In genomic region chr5:92348794-92349413, GRCm38 (mm10) we compare ENCODE assay signal across 7 mouse cellular contexts. TPM values are rescaled to one million over a fixed set of nuclear protein-coding genes. Genes with fewer than 3 reads are reported as not detected.
DNase-seq lines count a peak whose midpoint lies in the region; ATAC-seq and TF ChIP-seq lines count a peak whose summit lies in the region.

Gene Cxcl10 (minus strand): TSS chr5:92348889.

- no peaks in the 10 kb centered on the region for H3K27me3 ChIP-seq in embryonic facial prominence, embryonic 12.5 days
- 0 out of 2 replicates have a peak, but pooled peaks cover 5% of the 10 kb centered on the region for H3K27me3 ChIP-seq in heart, postnatal 0 days (ENCODE audit: control insufficient read depth, insufficient read depth, low read length)

- H3K4me3 ChIP-seq in embryonic facial prominence, embryonic 12.5 days: no peak within 1 kb of the TSS
- H3K4me3 ChIP-seq in heart, postnatal 0 days (ENCODE audit: low read depth, low read length): peak within 1 kb of the TSS; percentile 19

- DNase-seq in CD4-positive, CD25-positive, alpha-beta regulatory T cell, adult 2 months (ENCODE audit: low read depth, low spot score): peak; percentile 86
- peak; percentile 76 for DNase-seq in MN1 (ENCODE audit: low spot score)
- peak; percentile 25 for DNase-seq in heart, postnatal 0 days (ENCODE audit: low spot score)
- DNase-seq in kidney, postnatal 36 days: peak; percentile 78 to 87
- DNase-seq in skeletal muscle tissue, adult 2 months (ENCODE audit: low read depth, low spot score): peak; percentile 68

- no peak for TF ChIP-seq EP300 in heart, postnatal 0 days (IDR thresholded peaks at IDR 0.05; ENCODE audit: low read depth)

- 22% methylated on average over 14 of the region's 14 CpGs for WGBS in embryonic facial prominence, embryonic 12.5 days
- 14% methylated on average over 14 of the region's 14 CpGs for WGBS in heart, postnatal 0 days

- H3K27ac ChIP-seq in embryonic facial prominence, embryonic 12.5 days: no peak within 1 kb of the TSS
- no peak within 1 kb of the TSS for H3K27ac ChIP-seq in heart, postnatal 0 days (ENCODE audit: low read depth)

- H3K9ac ChIP-seq in embryonic facial prominence, embryonic 12.5 days: no peak within 1 kb of the TSS
- peak within 1 kb of the TSS; percentile 26; the same call in 1 of the 2 replicates for H3K9ac ChIP-seq in heart, postnatal 0 days (replicated peaks; ENCODE audit: low read depth, low read length)

- no peaks in the 10 kb centered on the region for H3K9me3 ChIP-seq in embryonic facial prominence, embryonic 12.5 days
- H3K9me3 ChIP-seq in heart, postnatal 0 days (replicated peaks; ENCODE audit: control insufficient read depth, low read length): no peaks in the 10 kb centered on the region

- ATAC-seq in embryonic facial prominence, embryonic 12.5 days (ENCODE audit: insufficient number of reproducible peaks, insufficient read depth, low FRiP score, low TSS enrichment): no peak
- ATAC-seq in heart, postnatal 0 days (ENCODE audit: insufficient read depth, low read depth): peak; percentile 35; the same call in 1 of the 2 replicates
- peak; percentile 76 for ATAC-seq in megakaryocyte, adult 5-6 weeks (ENCODE audit: poor library complexity, severe bottlenecking)

- peak within 1 kb of the TSS; percentile 40 for H3K4me2 ChIP-seq in embryonic facial prominence, embryonic 12.5 days (replicated peaks)
- peak within 1 kb of the TSS; percentile 51 for H3K4me2 ChIP-seq in heart, postnatal 0 days (ENCODE audit: low read depth, low read length)

- no peaks in the 10 kb centered on the region for H3K4me1 ChIP-seq in embryonic facial prominence, embryonic 12.5 days
- peaks cover 7% of the 10 kb centered on the region; the same call in 1 of the 2 replicates for H3K4me1 ChIP-seq in heart, postnatal 0 days (ENCODE audit: control insufficient read depth, insufficient read depth)

- no peak for TF ChIP-seq CTCF in heart, postnatal 0 days (IDR thresholded peaks at IDR 0.05; ENCODE audit: low read depth)

- no peaks in the 10 kb centered on the region for H3K36me3 ChIP-seq in embryonic facial prominence, embryonic 12.5 days
- no peaks in the 10 kb centered on the region for H3K36me3 ChIP-seq in heart, postnatal 0 days (replicated peaks; ENCODE audit: control insufficient read depth, insufficient read depth, low read length)

RNA-seq across cellular contexts. Expression of gene Cxcl10, which starts in this region (rescaled TPM):
- 0.29 and 0.34 TPM in 2 replicates for polyA plus RNA-seq in embryonic facial prominence, embryonic 12.5 days (2016; fragmentation: Nextera tagmentation; extraction: Ambion mirVana)
- 0.81 and 9.7 TPM in 2 replicates for total RNA-seq in heart, postnatal 0 days (2014; rRNA removed; ENCODE audit: low replicate concordance)
- polyA plus RNA-seq in heart, postnatal 0 days (2015; fragmentation: Nextera tagmentation; extraction: Ambion mirVana): 0.56 and 0.60 TPM in 2 replicates
- total RNA-seq in megakaryocyte, adult 5-6 weeks (2015): 27.7 and 36.5 TPM in 2 replicates
- 7.3 and 7.4 TPM in 2 replicates for total RNA-seq in megakaryocyte, adult 5-6 weeks (2017)

Comparison
In these comparisons a context has a peak if more than half of its experiments do, and no peak if none do; other contexts are left out.
1. DNase-seq: peak in every context shown above with its lines; median percentile 86 in CD4-positive, CD25-positive, alpha-beta regulatory T cell, adult 2 months; 82 in kidney, postnatal 36 days; 76 in MN1; 68 in skeletal muscle tissue, adult 2 months; 25 in heart, postnatal 0 days.